Mouse (Mus musculus): Measurements from ENCODE around the gene C2cd3. TPM values are rescaled to one million over a fixed set of nuclear protein-coding genes. Genes with fewer than 3 reads are reported as not detected.

The C2cd3 gene
- polyA plus RNA-seq, 1 experiment from 2014 or later, result 20.3 TPM

DNA sequence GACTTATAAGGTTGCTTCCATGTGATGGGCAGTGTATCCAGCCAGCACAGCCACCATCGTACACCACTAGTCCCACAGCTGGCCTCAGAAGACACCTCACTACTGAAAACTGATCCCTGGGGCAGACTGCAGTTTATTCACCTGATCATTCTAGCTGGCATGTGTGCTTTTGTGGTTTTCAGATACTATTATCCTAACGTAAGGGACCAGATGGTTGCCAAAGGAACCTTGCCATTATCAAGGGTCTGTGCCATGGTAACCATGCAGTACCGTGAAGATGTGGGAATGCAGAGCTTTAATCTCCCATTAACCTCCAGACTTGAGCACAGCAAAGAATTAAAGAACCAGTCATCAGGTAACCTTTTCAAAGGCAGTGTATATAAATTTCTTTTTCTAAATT lies 53.8 kb downstream of the C2cd3 start:
- peaks cover 56% of the 10 kb centered on the region for H3K36me3 ChIP-seq (replicated peaks)
- no peaks in the 10 kb centered on the region for H3K9me3 ChIP-seq
- H3K4me2 ChIP-seq, result no peak overlapping the region
- no peaks in the 10 kb centered on the region for H3K27me3 ChIP-seq (replicated peaks)
- H3K27ac ChIP-seq, result no peak overlapping the region
- H3K4me3 ChIP-seq, result no peak overlapping the region
- H3K4me1 ChIP-seq, result no peaks in the 10 kb centered on the region
- ATAC-seq (replicated peaks), result no peak
- WGBS, result 75% methylated on average over 3 of the region's 3 CpGs
- H3K9ac ChIP-seq, result no peak overlapping the region

GRCm38 (mm10) chr7:100429102-100429501 lies 57.1 kb downstream of the C2cd3 start:
- Histone ChIP-seq H3K36me3 (replicated peaks) (peaks cover 64% of the 10 kb centered on the region), H3K27me3 (replicated peaks) (no peaks in the 10 kb centered on the region), H3K27ac (no peak overlapping the region), H3K4me1 (no peaks in the 10 kb centered on the region), H3K9me3 (no peaks in the 10 kb centered on the region), H3K4me3 (no peak overlapping the region), H3K9ac (no peak overlapping the region), H3K4me2 (no peak overlapping the region)
- ATAC-seq (replicated peaks), result no peak
- WGBS, result 73% methylated on average over 3 of the region's 3 CpGs

DNA sequence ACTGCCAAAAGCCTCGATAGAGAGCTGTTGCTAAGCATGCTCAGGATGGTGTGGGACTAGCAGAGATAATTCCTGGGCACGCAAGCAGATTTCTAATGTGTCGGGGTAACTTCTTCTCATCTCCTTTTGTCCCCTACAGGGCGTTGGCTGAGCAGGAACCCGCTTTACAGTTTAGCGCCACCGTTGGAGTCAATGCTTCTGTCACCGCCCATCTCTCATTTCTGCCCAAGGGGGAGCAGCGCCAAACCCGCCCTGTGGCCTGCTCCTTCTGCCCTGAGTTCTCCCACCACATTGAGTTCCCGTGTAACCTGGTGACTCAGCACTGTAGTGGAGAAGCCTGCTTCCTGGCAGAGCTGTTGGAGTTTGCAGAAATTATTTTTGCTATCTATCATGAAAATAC lies 57.9 kb downstream of the C2cd3 start:
- Histone ChIP-seq H3K4me3 (no peak overlapping the region), H3K9ac (no peak overlapping the region), H3K36me3 (replicated peaks) (peaks cover 59% of the 10 kb centered on the region), H3K9me3 (no peaks in the 10 kb centered on the region), H3K4me1 (no peaks in the 10 kb centered on the region), H3K27me3 (replicated peaks) (no peaks in the 10 kb centered on the region), H3K4me2 (no peak overlapping the region), H3K27ac (no peak overlapping the region)
- WGBS, result 90% methylated on average over 11 of the region's 11 CpGs
- no peak for ATAC-seq (replicated peaks)

DNA sequence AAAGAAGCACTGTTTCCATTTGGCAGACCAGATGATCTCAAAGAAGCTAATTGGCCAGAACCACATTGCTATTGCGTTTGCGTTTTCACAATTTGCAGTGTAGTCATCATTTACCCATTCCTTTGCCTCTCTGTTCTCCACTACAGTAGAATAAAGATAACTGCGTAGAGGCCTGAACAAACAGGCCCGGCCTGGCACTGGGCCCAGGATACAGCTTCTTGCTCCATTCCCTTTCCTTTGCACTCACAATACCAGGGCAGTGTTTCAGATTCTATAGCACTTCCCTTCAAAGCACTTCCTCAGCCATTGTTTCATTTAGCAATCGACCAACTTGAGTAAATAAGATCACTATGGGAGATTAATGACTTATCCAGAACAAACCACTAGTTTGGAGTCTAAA lies 59.1 kb downstream of the C2cd3 start:
- Histone ChIP-seq H3K9me3 (no peaks in the 10 kb centered on the region), H3K36me3 (replicated peaks) (peaks cover 52% of the 10 kb centered on the region), H3K4me3 (no peak overlapping the region), H3K27me3 (replicated peaks) (no peaks in the 10 kb centered on the region), H3K9ac (no peak overlapping the region), H3K4me2 (no peak overlapping the region), H3K27ac (no peak overlapping the region), H3K4me1 (no peaks in the 10 kb centered on the region)
- 84% methylated on average over 5 of the region's 5 CpGs for WGBS
- ATAC-seq (replicated peaks), result no peak

DNA sequence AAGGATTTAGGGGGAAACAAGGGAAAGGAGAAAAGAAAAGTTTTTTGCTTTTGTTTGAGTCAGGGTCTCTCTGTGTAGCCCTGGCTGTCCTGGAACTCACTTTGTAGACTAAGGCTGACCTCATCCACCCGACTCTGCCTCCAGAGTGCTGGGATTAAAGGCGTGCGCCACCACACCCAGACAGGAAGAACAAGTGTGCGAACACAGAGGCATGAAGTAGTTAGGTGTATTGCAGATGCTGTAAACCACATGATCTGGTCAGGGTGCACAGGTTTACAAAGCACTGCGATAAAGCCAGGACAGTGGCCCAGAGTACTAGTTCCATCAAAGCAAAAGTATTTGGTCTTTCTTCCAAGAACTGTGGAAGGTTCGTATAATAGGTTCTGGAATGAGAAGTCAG lies 61.3 kb downstream of the C2cd3 start:
- H3K9me3 ChIP-seq, result no peaks in the 10 kb centered on the region
- no peaks in the 10 kb centered on the region for H3K27me3 ChIP-seq (replicated peaks)
- no peak for ATAC-seq (replicated peaks)
- H3K4me2 ChIP-seq, result no peak overlapping the region
- peaks cover 51% of the 10 kb centered on the region for H3K36me3 ChIP-seq (replicated peaks)
- H3K9ac ChIP-seq, result no peak overlapping the region
- no peak overlapping the region for H3K4me3 ChIP-seq
- WGBS, result 94% methylated on average over 6 of the region's 6 CpGs
- no peaks in the 10 kb centered on the region for H3K4me1 ChIP-seq
- H3K27ac ChIP-seq, result no peak overlapping the region

- no peak for ATAC-seq (replicated peaks)
- Histone ChIP-seq H3K27ac (no peak overlapping the region), H3K9ac (no peak overlapping the region), H3K4me1 (no peaks in the 10 kb centered on the region), H3K4me2 (no peak overlapping the region), H3K36me3 (replicated peaks) (peaks cover 56% of the 10 kb centered on the region), H3K27me3 (replicated peaks) (no peaks in the 10 kb centered on the region), H3K4me3 (no peak overlapping the region), H3K9me3 (no peaks in the 10 kb centered on the region)
- 91% methylated on average over 4 of the region's 4 CpGs for WGBS
Measured at GRCm38 (mm10) chr7:100443728-100444127, 71.7 kb downstream of the C2cd3 start.

DNA sequence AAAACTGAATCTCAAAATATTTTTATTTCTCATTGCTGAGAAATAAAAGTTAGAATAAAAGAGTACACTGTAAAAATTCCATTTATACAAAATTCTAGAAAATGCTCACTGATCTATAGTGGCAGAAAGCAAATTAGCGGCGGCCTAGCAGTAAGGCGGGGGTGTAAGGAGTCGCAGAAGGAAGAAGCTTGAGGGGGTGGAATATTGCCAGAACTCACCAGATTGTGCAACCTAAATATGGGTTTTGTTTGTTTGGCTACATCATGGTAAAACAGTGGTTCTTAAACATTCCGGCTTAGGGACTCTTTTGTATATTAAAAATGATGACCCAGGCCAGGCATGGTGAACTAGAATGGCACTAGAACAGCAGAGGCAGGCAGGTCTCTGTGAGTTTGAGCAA lies 74.2 kb downstream of the C2cd3 start:
- H3K36me3 ChIP-seq (replicated peaks), result peaks cover 59% of the 10 kb centered on the region
- H3K9ac ChIP-seq, result no peak overlapping the region
- H3K4me2 ChIP-seq, result no peak overlapping the region
- H3K4me3 ChIP-seq, result no peak overlapping the region
- no peaks in the 10 kb centered on the region for H3K27me3 ChIP-seq (replicated peaks)
- no peaks in the 10 kb centered on the region for H3K4me1 ChIP-seq
- ATAC-seq (replicated peaks), result no peak
- H3K9me3 ChIP-seq, result no peaks in the 10 kb centered on the region
- 99% methylated on average over 5 of the region's 5 CpGs for WGBS
- H3K27ac ChIP-seq, result no peak overlapping the region

DNA sequence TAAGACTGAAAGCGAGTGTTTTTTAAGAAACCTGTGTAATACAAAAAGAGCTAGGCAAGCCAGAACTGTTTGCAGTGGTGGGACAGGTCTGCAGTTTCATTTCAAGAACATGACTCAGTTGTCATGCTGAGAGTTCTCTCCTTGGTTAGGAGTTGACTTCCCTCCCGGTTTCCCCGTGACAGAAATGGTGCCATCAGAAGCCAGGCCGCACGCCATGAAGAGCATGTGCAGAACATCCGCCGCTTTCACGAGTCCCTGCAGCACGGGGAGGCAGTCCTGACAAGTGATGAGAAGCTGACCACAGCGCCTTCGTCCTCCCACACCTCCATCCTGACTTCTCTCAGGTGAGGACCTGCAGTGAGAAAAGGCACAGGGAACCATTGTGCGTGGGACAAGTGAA lies 76.5 kb downstream of the C2cd3 start:
- no peak overlapping the region for H3K4me2 ChIP-seq
- no peak overlapping the region for H3K4me3 ChIP-seq
- no peak overlapping the region for H3K27ac ChIP-seq
- H3K36me3 ChIP-seq (replicated peaks), result peaks cover 58% of the 10 kb centered on the region
- no peak overlapping the region for H3K9ac ChIP-seq
- 94% methylated on average over 12 of the region's 12 CpGs for WGBS
- H3K9me3 ChIP-seq, result no peaks in the 10 kb centered on the region
- ATAC-seq (replicated peaks), result no peak
- H3K4me1 ChIP-seq, result no peaks in the 10 kb centered on the region
- H3K27me3 ChIP-seq (replicated peaks), result no peaks in the 10 kb centered on the region

- 95% methylated on average over 3 of the region's 3 CpGs for WGBS
- Histone ChIP-seq H3K36me3 (replicated peaks) (peaks cover 62% of the 10 kb centered on the region), H3K27me3 (replicated peaks) (no peaks in the 10 kb centered on the region), H3K9ac (no peak overlapping the region), H3K4me3 (no peak overlapping the region), H3K27ac (no peak overlapping the region), H3K4me2 (no peak overlapping the region), H3K4me1 (no peaks in the 10 kb centered on the region), H3K9me3 (no peaks in the 10 kb centered on the region)
- ATAC-seq (replicated peaks), result no peak
Measured at GRCm38 (mm10) chr7:100448985-100449384, 77.0 kb downstream of the C2cd3 start.

- Histone ChIP-seq H3K4me1 (no peaks in the 10 kb centered on the region), H3K9me3 (no peaks in the 10 kb centered on the region), H3K4me2 (no peak overlapping the region), H3K4me3 (no peak overlapping the region), H3K27me3 (replicated peaks) (no peaks in the 10 kb centered on the region), H3K36me3 (replicated peaks) (peaks cover 36% of the 10 kb centered on the region), H3K27ac (no peak overlapping the region), H3K9ac (no peak overlapping the region)
- 76% methylated on average over 1 of the region's 1 CpGs for WGBS
- no peak for ATAC-seq (replicated peaks)
Measured at GRCm38 (mm10) chr7:100458153-100458552, 86.1 kb downstream of the C2cd3 start.

DNA sequence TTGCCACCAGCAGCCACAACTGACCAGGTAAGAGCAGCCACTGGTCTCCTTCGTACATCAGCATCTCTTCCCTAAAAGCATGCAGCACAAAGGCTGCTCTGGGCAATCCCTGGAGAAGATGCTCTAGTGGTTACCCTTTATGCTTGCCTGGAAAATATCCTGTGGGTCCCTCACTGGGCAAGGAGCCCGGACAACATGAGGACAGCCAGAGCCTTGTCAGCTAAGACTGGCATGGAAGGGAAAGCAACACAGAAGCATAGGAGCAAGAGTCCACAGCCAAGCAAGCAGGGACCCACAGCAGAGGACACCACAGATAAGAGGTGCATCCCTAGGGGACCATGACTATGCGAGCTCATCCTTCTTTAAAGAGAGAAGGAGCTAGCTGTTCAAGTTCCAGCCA lies 87.8 kb downstream of the C2cd3 start:
- Histone ChIP-seq H3K36me3 (replicated peaks) (peaks cover 23% of the 10 kb centered on the region), H3K9me3 (no peaks in the 10 kb centered on the region)
- WGBS, result 88% methylated on average over 3 of the region's 3 CpGs

GRCm38 (mm10) chr7:100461621-100462151 lies 89.7 kb downstream of the C2cd3 start:
- no peaks in the 10 kb centered on the region for H3K9me3 ChIP-seq
- peaks cover 8% of the 10 kb centered on the region for H3K36me3 ChIP-seq (replicated peaks)
- H3K27ac ChIP-seq, result no peak overlapping the region

More for the DNA sequence above, 87.8 kb downstream of the C2cd3 start:
- H3K27me3 ChIP-seq (replicated peaks), result no peaks in the 10 kb centered on the region
- ATAC-seq (replicated peaks), result no peak
- no peak overlapping the region for H3K4me2 ChIP-seq
- H3K9ac ChIP-seq, result no peak overlapping the region
- no peak overlapping the region for H3K4me3 ChIP-seq
- no peak overlapping the region for H3K27ac ChIP-seq
- H3K4me1 ChIP-seq, result no peaks in the 10 kb centered on the region

DNA sequence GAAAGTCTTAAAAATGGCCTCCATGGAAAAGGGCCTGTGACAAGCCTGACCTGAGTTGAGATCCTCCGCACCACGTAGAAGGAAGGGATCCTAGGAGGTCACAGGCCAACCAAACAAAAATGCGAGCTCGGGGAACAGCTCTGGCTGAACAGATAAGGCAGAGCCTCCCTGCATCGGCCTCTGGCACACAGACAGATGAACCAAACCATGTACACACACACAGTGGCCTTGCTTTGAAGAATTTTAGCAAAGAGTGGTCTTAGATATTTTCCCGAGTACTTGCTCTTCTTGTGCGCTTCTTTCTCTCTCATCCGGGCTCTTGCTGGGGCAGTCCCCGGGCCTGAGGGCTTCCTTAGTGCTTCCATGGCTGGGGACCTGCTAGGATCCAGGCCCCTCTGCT lies 91.2 kb downstream of the C2cd3 start:
- ATAC-seq (replicated peaks), result no peak
- Histone ChIP-seq H3K36me3 (replicated peaks) (peaks cover 6% of the 10 kb centered on the region), H3K4me2 (no peak overlapping the region), H3K4me3 (no peak overlapping the region), H3K9me3 (no peaks in the 10 kb centered on the region), H3K27ac (no peak overlapping the region), H3K9ac (no peak overlapping the region), H3K4me1 (no peaks in the 10 kb centered on the region), H3K27me3 (replicated peaks) (no peaks in the 10 kb centered on the region)
- WGBS, result 87% methylated on average over 9 of the region's 9 CpGs

More at GRCm38 (mm10) chr7:100461621-100462151, 89.7 kb downstream of the C2cd3 start:
- Histone ChIP-seq H3K4me2 (no peak overlapping the region), H3K27me3 (replicated peaks) (no peaks in the 10 kb centered on the region), H3K4me1 (no peaks in the 10 kb centered on the region), H3K4me3 (no peak overlapping the region), H3K9ac (no peak overlapping the region)
- no peak for ATAC-seq (replicated peaks)
- WGBS, result 86% methylated on average over 6 of the region's 6 CpGs
